Mouse (Mus musculus): Measurements from ENCODE around the gene Cdk6. TPM values are rescaled to one million over a fixed set of nuclear protein-coding genes. Genes with fewer than 3 reads are reported as not detected.

Cdk6 gene
- total RNA-seq, 2 experiments from 2014 or later = 9.5 to 17.1 TPM

GRCm38 (mm10) chr5:3373170-3373569, 31.9 kb downstream of the Cdk6 start:
- DNase-seq (ENCODE audit: low spot score in 2 of 2) = no peak

- no peak for DNase-seq (ENCODE audit: low spot score in 2 of 2)
Measured at GRCm38 (mm10) chr5:3374763-3375162, 33.5 kb downstream of the Cdk6 start.

DNA sequence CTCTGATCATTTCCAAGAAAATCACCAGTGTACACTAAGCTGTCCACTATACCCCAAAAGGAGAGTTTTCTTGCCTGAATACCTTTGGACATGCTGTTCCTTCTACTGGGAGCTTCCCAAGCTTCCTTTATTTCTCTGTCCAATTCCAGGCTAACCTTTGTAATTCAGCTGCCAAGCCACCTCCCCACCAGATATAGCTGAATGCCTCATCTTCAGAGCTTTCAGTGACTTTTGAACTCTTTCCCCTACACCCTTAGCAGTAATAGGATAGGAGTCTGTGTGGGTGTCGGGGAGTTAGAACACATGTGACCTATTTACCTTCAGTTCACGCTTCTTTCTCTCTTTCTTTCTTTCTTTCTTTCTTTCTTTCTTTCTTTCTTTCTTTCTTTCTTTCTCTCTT, 34.9 kb downstream of the Cdk6 start:
- DNase-seq (ENCODE audit: low spot score in 2 of 2) = no peak

DNA sequence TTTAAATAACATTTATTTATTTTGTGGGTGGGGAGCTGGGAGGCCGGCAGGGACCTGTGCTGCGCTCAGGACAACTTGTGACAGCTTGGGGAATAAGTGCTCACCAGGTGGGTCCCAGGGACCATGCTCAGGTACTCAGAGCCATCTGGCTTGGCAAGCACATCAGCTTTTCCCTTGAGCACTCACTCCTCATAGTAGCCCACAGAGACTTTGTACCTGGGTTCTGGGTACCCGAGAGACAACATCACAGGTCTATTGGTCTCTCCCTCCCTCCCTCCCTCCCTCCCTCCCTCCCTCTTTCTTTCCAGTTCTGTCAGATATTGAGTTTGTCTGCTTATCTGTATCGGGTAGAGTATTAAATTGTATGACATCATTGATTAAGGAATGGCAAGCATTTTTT, 38.0 kb downstream of the Cdk6 start:
- no peak for DNase-seq (ENCODE audit: low spot score in 2 of 2)

GRCm38 (mm10) chr5:3380692-3381233, 39.5 kb downstream of the Cdk6 start:
- no peak for DNase-seq (ENCODE audit: low spot score in 2 of 2)

GRCm38 (mm10) chr5:3381795-3382194, 40.5 kb downstream of the Cdk6 start:
- no peak for DNase-seq (ENCODE audit: low spot score in 2 of 2)

DNA sequence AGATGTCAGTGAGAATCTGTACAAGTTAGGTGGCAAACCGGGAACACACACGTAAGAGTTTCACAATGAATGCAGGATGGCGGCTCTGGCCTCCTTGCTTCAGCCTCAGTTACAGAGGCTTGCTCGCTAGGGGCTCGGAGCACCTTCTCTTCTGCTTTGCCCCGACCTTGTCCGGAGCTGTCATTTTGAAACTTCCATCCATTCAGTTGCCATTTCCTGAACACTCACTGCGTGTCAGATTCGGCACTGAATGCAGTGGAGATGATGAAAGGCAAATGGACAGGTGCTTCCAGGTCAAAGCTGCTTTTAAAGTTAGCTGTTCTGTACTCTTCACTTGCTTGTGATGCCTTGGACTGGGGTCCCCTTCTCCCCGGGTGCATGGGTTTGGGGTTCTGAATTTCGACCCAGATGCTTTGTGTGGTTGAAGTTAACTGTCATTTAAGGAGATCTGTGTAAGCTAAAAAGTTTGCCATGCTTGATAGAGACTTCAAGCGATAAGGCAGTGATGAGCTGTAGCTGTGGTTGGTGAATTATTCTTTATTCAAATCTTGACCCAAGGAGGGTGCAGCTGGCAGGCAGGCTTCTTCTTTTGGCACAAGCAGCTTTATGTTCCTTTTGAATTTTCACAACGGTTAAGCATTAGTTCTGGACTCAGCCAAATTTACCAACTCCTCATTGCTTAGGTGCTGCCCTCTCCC, 41.2 kb downstream of the Cdk6 start:
- DNase-seq (ENCODE audit: low spot score in 2 of 2) = no peak

GRCm38 (mm10) chr5:3383547-3383946, 42.3 kb downstream of the Cdk6 start:
- no peak for DNase-seq (ENCODE audit: low spot score in 2 of 2)

DNA sequence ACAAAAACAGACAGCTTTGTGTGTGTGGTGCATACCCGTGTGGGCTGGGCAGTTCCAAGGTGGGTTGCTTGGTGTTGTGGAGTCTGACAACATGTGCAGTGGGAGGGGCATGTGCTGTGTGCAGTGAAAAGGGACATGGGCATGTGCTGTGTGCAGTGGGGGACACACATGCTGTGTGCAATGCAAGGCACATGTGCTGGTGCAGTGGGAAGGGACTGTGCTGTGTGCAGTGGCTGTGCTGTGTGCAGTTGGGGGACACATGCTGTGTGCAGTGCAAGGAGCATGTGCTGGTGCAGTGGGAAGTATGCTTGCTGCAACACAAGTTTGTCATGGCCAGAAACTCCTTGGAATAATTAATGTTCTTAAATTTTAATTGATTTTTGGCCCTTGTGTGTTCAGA, 43.8 kb downstream of the Cdk6 start:
- DNase-seq (ENCODE audit: low spot score in 2 of 2) = no peak

- DNase-seq (ENCODE audit: low spot score in 2 of 2) = no peak
Measured at GRCm38 (mm10) chr5:3386021-3386730, 44.9 kb downstream of the Cdk6 start.

- no peak for DNase-seq (ENCODE audit: low spot score in 2 of 2)
Measured at GRCm38 (mm10) chr5:3386731-3387087, 45.4 kb downstream of the Cdk6 start.

DNA sequence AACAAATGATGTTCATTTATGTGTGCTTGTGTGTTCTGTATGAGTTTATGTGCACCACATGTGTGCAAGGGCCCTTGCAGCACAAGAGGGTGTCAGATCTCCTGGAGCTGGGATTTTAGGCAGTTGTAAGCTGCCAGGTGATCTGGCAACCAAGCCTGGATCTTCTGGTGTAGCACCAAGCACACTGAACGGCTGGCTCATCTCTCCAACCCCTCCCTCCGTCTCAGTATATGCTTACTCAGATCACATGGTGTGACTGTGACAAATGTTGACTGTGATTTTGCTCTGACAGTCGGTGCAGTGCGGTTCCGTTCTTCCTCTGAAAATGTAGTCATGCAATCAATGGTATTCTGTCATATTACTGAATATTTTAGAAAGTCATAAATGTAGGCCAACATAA, 45.9 kb downstream of the Cdk6 start:
- no peak for DNase-seq (ENCODE audit: low spot score in 2 of 2)

DNA sequence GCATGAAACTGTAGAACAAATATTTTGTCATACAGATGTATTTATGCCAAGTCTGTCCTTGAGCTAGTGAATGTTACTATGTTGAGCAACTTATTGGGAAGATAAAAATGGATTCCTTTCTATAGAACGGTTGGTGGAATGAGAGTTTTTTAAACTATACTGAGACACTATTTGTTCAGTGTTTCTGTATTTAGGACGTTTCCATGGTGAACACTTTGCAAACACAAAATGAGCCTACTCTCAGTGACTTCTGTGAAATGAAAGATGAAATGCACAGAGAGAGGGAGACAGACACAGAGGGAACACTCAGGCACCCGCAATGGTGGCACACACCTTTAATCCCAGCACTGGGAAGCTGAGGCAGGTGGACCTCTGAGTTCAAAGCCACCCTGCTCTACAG, 51.6 kb downstream of the Cdk6 start:
- no peak for DNase-seq (ENCODE audit: low spot score in 2 of 2)

- no peak for DNase-seq (ENCODE audit: low spot score in 2 of 2)
Measured at GRCm38 (mm10) chr5:3394145-3394544, 52.9 kb downstream of the Cdk6 start.

DNA sequence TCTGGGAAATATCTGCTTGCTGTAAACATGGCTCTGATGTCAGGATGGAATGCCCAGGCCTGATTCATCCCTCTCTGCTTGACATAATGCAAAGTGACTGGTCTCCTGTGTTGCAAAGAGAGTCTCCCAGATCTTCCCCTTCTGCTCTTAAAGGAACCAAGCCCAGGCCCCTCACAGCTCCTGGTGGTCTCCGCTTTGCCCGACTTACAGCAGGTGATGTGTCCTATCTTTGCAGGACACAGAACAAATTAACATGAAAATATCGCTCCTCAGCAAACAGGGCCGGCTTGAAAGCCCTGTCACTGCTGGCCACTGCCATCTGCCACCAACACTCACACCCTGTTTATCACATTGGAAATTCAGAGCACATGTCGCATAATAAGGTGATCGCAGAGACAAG, 53.7 kb downstream of the Cdk6 start:
- DNase-seq (ENCODE audit: low spot score in 2 of 2) = no peak

- DNase-seq (ENCODE audit: low spot score in 2 of 2) = no peak
Measured at GRCm38 (mm10) chr5:3396214-3396613, 54.9 kb downstream of the Cdk6 start.

DNA sequence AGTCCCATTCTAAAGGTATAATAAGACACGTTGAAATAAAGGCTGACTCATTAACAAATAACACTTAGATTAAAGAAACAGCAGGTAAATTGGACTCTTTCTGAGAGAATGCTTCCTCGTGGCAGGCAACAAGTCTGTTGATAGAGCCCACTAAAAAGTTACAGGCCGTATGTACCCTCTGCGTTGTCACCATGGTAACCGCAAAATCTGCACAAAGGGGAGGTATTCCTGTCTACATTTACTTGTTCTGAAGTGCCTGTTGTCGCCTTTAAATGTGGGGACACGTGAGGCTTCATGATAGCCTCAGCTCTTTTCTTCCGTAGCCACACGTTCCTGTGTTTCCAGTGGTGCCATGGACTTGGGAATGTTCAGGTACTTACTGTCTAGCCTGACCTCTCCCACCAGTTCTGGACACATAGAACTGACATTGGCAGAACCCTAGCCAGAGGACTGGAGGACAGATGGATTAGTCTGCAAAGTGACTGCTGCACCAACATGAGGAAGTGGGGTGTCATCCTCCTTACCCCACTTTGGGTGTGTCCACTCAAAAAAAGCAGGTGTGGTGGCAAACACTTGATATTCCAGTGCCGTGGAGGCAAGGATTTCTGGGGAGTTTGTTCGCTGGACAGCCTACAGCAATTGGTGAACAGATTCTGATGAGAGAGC, 55.8 kb downstream of the Cdk6 start:
- no peak for DNase-seq (ENCODE audit: low spot score in 2 of 2)

- DNase-seq (ENCODE audit: low spot score in 2 of 2) = no peak
Measured at GRCm38 (mm10) chr5:3399784-3400494, 58.7 kb downstream of the Cdk6 start.

GRCm38 (mm10) chr5:3405102-3405501, 63.8 kb downstream of the Cdk6 start:
- DNase-seq (ENCODE audit: low spot score in 2 of 2) = no peak

- DNase-seq (ENCODE audit: low spot score in 2 of 2) = no peak
Measured at GRCm38 (mm10) chr5:3405503-3405902, 64.2 kb downstream of the Cdk6 start.

- DNase-seq (ENCODE audit: low spot score in 2 of 2) = no peak
Measured at GRCm38 (mm10) chr5:3407926-3408325, 66.6 kb downstream of the Cdk6 start.
